In genomic region chr13:51845072-51845471, GRCm38 (mm10) we compare ENCODE assay signal across 8 mouse cellular contexts. TPM values are rescaled to one million over a fixed set of nuclear protein-coding genes. Genes with fewer than 3 reads are reported as not detected.
A peak's percentile ranks its signal among the peaks of the same experiment; 100 is the strongest.
DNase-seq lines count a peak whose midpoint lies in the region; ATAC-seq lines count a peak whose summit lies in the region.

No protein-coding gene starts in this region.

- 7% methylated on average over 10 of the region's 10 CpGs for WGBS in hindbrain, embryonic 14.5 days
- WGBS in limb, embryonic 15.5 days: 17% methylated on average over 10 of the region's 10 CpGs
- 10% methylated on average over 10 of the region's 10 CpGs for WGBS in neural tube, embryonic 11.5 days

- peak overlapping the region; percentile 76 for H3K4me2 ChIP-seq in hindbrain, embryonic 14.5 days (replicated peaks)
- H3K4me2 ChIP-seq in limb, embryonic 15.5 days: peak overlapping the region; percentile 99
- H3K4me2 ChIP-seq in neural tube, embryonic 11.5 days (ENCODE audit: low read depth): peak overlapping the region; percentile 83

- H3K4me3 ChIP-seq in hindbrain, embryonic 14.5 days (replicated peaks; ENCODE audit: low read length): peak overlapping the region; percentile 42
- H3K4me3 ChIP-seq in limb, embryonic 15.5 days: peak overlapping the region; percentile 63; the same call in 1 of the 2 replicates
- peak overlapping the region; percentile 73; the same call in 1 of the 2 replicates for H3K4me3 ChIP-seq in neural tube, embryonic 11.5 days (ENCODE audit: low read depth, low read length)

- no peak for ATAC-seq in hindbrain, embryonic 14.5 days (ENCODE audit: low FRiP score)
- no peak for ATAC-seq in limb, embryonic 15.5 days (ENCODE audit: insufficient number of reproducible peaks, low FRiP score, low TSS enrichment, low read depth)
- no peak for ATAC-seq in neural tube, embryonic 11.5 days (ENCODE audit: insufficient read depth, low FRiP score, low TSS enrichment)

- H3K9me3 ChIP-seq in hindbrain, embryonic 14.5 days (ENCODE audit: control insufficient read depth, low read length): no peaks in the 10 kb centered on the region
- H3K9me3 ChIP-seq in limb, embryonic 15.5 days: no peaks in the 10 kb centered on the region
- H3K9me3 ChIP-seq in neural tube, embryonic 11.5 days (ENCODE audit: control insufficient read depth, low read length): no peaks in the 10 kb centered on the region

- DNase-seq in adrenal gland, postnatal 10 days: peak; percentile 44
- no peak for DNase-seq in adrenal gland, adult 8-10 months
- peak; percentile 15 for DNase-seq in urinary bladder, postnatal 25 days (ENCODE audit: low spot score)
- DNase-seq in urinary bladder, postnatal 4 days (ENCODE audit: low spot score in 2 of 2): no peak
- peak; percentile 47 for DNase-seq in hindbrain, embryonic 14.5 days (ENCODE audit: low spot score)
- no peak for DNase-seq in neural tube, embryonic 11.5 days (ENCODE audit: low spot score)
- no peak for DNase-seq in layer of hippocampus, postnatal 36 days

- peaks cover 38% of the 10 kb centered on the region for H3K4me1 ChIP-seq in hindbrain, embryonic 14.5 days (replicated peaks; ENCODE audit: control insufficient read depth, insufficient read depth, low read length)
- peaks cover 65% of the 10 kb centered on the region for H3K4me1 ChIP-seq in limb, embryonic 15.5 days
- peaks cover 28% of the 10 kb centered on the region for H3K4me1 ChIP-seq in neural tube, embryonic 11.5 days (ENCODE audit: control insufficient read depth, insufficient read depth, low read length)

- peaks cover 38% of the 10 kb centered on the region for H3K27me3 ChIP-seq in hindbrain, embryonic 14.5 days (ENCODE audit: control insufficient read depth, insufficient read depth, low read length)
- H3K27me3 ChIP-seq in limb, embryonic 15.5 days: peaks cover 13% of the 10 kb centered on the region
- H3K27me3 ChIP-seq in neural tube, embryonic 11.5 days (ENCODE audit: control insufficient read depth, insufficient read depth, low read length): peaks cover 38% of the 10 kb centered on the region

- H3K27ac ChIP-seq in hindbrain, embryonic 14.5 days: no peak overlapping the region
- H3K27ac ChIP-seq in limb, embryonic 15.5 days: no peak overlapping the region
- H3K27ac ChIP-seq in neural tube, embryonic 11.5 days (ENCODE audit: low read depth, low read length): no peak overlapping the region

- H3K36me3 ChIP-seq in hindbrain, embryonic 14.5 days (replicated peaks; ENCODE audit: control insufficient read depth, insufficient read depth): no peaks in the 10 kb centered on the region
- no peaks in the 10 kb centered on the region for H3K36me3 ChIP-seq in limb, embryonic 15.5 days
- H3K36me3 ChIP-seq in neural tube, embryonic 11.5 days (ENCODE audit: control insufficient read depth, insufficient read depth, low read length): no peaks in the 10 kb centered on the region

- peak overlapping the region; percentile 50; the same call in 1 of the 2 replicates for H3K9ac ChIP-seq in hindbrain, embryonic 14.5 days
- H3K9ac ChIP-seq in limb, embryonic 15.5 days: no peak overlapping the region
- H3K9ac ChIP-seq in neural tube, embryonic 11.5 days (ENCODE audit: low read length): no peak overlapping the region

RNA-seq across cellular contexts. Expression of gene Gadd45g, which starts 1.4 kb away (rescaled TPM):
- total RNA-seq in adrenal gland, postnatal 10 days (2021): 10 to 100 TPM; 28.4 to 87.1 TPM
- 10 to 100 TPM; 13.3 to 61.3 (median 18.6) TPM for total RNA-seq in adrenal gland, adult 8-10 months (2022)
- 38.4 and 43.6 TPM in 2 replicates for polyA plus RNA-seq in hindbrain, embryonic 14.5 days (2014; fragmentation: Nextera tagmentation; extraction: Ambion mirVana)
- polyA plus RNA-seq in limb, embryonic 15.5 days (2015; fragmentation: Nextera tagmentation; extraction: Ambion mirVana): 61.7 and 77.7 TPM in 2 replicates
- 149 and 170 TPM in 2 replicates for polyA plus RNA-seq in neural tube, embryonic 11.5 days (2014; fragmentation: Nextera tagmentation; extraction: Ambion mirVana)
- total RNA-seq in layer of hippocampus, postnatal 36 days (2021): 10 to 100 TPM; 19.9 to 22.3 TPM

RNA-seq across cellular contexts. Expression of gene Sema4d, which starts 51.5 kb away (rescaled TPM):
- total RNA-seq in adrenal gland, postnatal 10 days (2021): 10 to 100 TPM; 13.9 to 25.4 TPM
- total RNA-seq in adrenal gland, adult 8-10 months (2022): 10 to 100 TPM in 3 of 4 experiments, 1 to 10 TPM in 1; 8.9 to 23.2 (median 16.2) TPM
- polyA plus RNA-seq in hindbrain, embryonic 14.5 days (2014; fragmentation: Nextera tagmentation; extraction: Ambion mirVana): 16.2 and 17.8 TPM in 2 replicates
- polyA plus RNA-seq in limb, embryonic 15.5 days (2015; fragmentation: Nextera tagmentation; extraction: Ambion mirVana): 7.1 and 8.0 TPM in 2 replicates
- 6.7 and 7.4 TPM in 2 replicates for polyA plus RNA-seq in neural tube, embryonic 11.5 days (2014; fragmentation: Nextera tagmentation; extraction: Ambion mirVana)
- 100 to 1,000 TPM in 1 of 2 experiments, 10 to 100 TPM in 1; 96.5 to 108 TPM for total RNA-seq in layer of hippocampus, postnatal 36 days (2021)

Comparison
In these comparisons a context has a peak if more than half of its experiments do, and no peak if none do; other contexts are left out.
1. DNase-seq: peak in adrenal gland, postnatal 10 days (single experiment), urinary bladder, postnatal 25 days (single experiment) and hindbrain, embryonic 14.5 days (single experiment); none in adrenal gland, adult 8-10 months (single experiment), urinary bladder, postnatal 4 days (0 of 2), neural tube, embryonic 11.5 days (single experiment) and layer of hippocampus, postnatal 36 days (0 of 2).
2. Peak in every context shown above with its lines, with median percentiles within 50 percentile points of each other: H3K4me2 ChIP-seq and H3K4me3 ChIP-seq.